Mouse (Mus musculus) G1E (cell line): ENCODE measurements at regions not wholly inside any gene's neighbourhood (a gene's known extent, or its start where the extent isn't known, plus 50 kb on each side); places are given as distances from the start of the nearest gene placed in this dataset.

Experiments
- ATAC-seq: 2 replicates; pipeline ENCODE4 v1.8.0; 2016; ENCODE audit warnings: mild to moderate bottlenecking; ENCODE audit not compliant: insufficient number of reproducible peaks, poor library complexity, low FRiP score, severe bottlenecking; ENCODE audit errors: extremely low read depth
- DNase-seq: peaks from one replicate; pipeline ENCODE4 v3.0.0; 2012; ENCODE audit warnings: low spot score
- H3K27me3 ChIP-seq: 2 replicates; pipeline ENCODE4 v1.6.1; 2012; ENCODE audit warnings: mild to moderate bottlenecking, low read length, inconsistent platforms; ENCODE audit not compliant: insufficient read depth
- H3K36me3 ChIP-seq: replicated peaks from 2 replicates; pipeline ENCODE3; 2012; ENCODE audit warnings: mild to moderate bottlenecking, inconsistent platforms
- H3K4me1 ChIP-seq: 2 replicates; pipeline ENCODE4 v1.6.1; 2012; ENCODE audit warnings: low read depth, low read length, inconsistent platforms, mixed read lengths; ENCODE audit not compliant: insufficient read depth
- H3K4me3 ChIP-seq: 2 replicates; pipeline ENCODE4 v1.5.1; 2012; ENCODE audit warnings: low read depth, mild to moderate bottlenecking, inconsistent platforms, low read length, moderate library complexity, mixed read lengths
- H3K9me3 ChIP-seq: replicated peaks from 2 replicates; pipeline ENCODE4 v1.6.1; 2012; ENCODE audit warnings: inconsistent platforms
- CTCF ChIP-seq: IDR thresholded peaks from 2 replicates; pipeline ENCODE4 v1.5.1; 2012; ENCODE audit warnings: low read depth, low read length, inconsistent platforms, mixed read lengths
- GATA1 ChIP-seq: IDR thresholded peaks from 2 replicates; pipeline ENCODE4 v1.6.1; 2012; ENCODE audit warnings: borderline replicate concordance, low read length, inconsistent platforms, mixed read lengths
- GATA2 ChIP-seq: IDR thresholded peaks from 2 replicates; pipeline ENCODE4 v1.6.1; 2012; ENCODE audit warnings: low read depth, low read length, inconsistent platforms, borderline replicate concordance
- POLR2AphosphoS5 ChIP-seq: IDR thresholded peaks from 2 replicates; pipeline ENCODE4 v1.6.1; 2012; ENCODE audit warnings: low read depth, low read length, inconsistent platforms; ENCODE audit not compliant: insufficient replicate concordance
- TAL1 ChIP-seq: conservative IDR thresholded peaks from 2 replicates; pipeline ENCODE4 v1.6.1; 2012; ENCODE audit warnings: low read depth, low read length, inconsistent platforms, mixed read lengths

GRCm38 (mm10) chr11:31795084-31795483 lies 76.9 kb upstream of the Cpeb4 start:
- Histone ChIP-seq H3K27me3 (no peaks in the 10 kb centered on the region), H3K4me3 (no peak overlapping the region), H3K9me3 (no peaks in the 10 kb centered on the region), H3K36me3 (no peaks in the 10 kb centered on the region), H3K4me1 (peaks cover 9% of the 10 kb centered on the region)
- no peak for TF ChIP-seq GATA2
- no peak for TF ChIP-seq POLR2AphosphoS5
- TF ChIP-seq GATA1: no peak
- no peak for TF ChIP-seq CTCF
- no peak for TF ChIP-seq TAL1
- DNase-seq (no peak), ATAC-seq (no peak)

- Histone ChIP-seq H3K27me3 (no peaks in the 10 kb centered on the region), H3K9me3 (no peaks in the 10 kb centered on the region), H3K36me3 (no peaks in the 10 kb centered on the region), H3K4me1 (peaks cover 15% of the 10 kb centered on the region), H3K4me3 (no peak overlapping the region)
- ATAC-seq (peak; percentile 68), DNase-seq (no peak)
- TF ChIP-seq GATA2 (no peak), GATA1 (no peak), TAL1 (no peak), POLR2AphosphoS5 (no peak), CTCF (no peak)
Measured at GRCm38 (mm10) chr11:31796245-31796644, 75.8 kb upstream of the Cpeb4 start.

- ATAC-seq (no peak), DNase-seq (no peak)
- H3K4me1 ChIP-seq: peaks cover 39% of the 10 kb centered on the region
- TF ChIP-seq GATA1 (no peak), CTCF (no peak), POLR2AphosphoS5 (no peak), TAL1 (no peak), GATA2 (no peak)
- H3K9me3 ChIP-seq: peaks cover 2% of the 10 kb centered on the region; the same call in 1 of the 2 replicates
- no peak overlapping the region for H3K4me3 ChIP-seq
- no peaks in the 10 kb centered on the region for H3K36me3 ChIP-seq
- H3K27me3 ChIP-seq: no peaks in the 10 kb centered on the region
Measured at GRCm38 (mm10) chr11:31801575-31801974, 70.4 kb upstream of the Cpeb4 start.

GRCm38 (mm10) chr11:31803319-31803891 lies 68.6 kb upstream of the Cpeb4 start:
- no peaks in the 10 kb centered on the region for H3K36me3 ChIP-seq
- peaks cover 2% of the 10 kb centered on the region; the same call in 1 of the 2 replicates for H3K9me3 ChIP-seq
- ATAC-seq (peak; percentile 72), DNase-seq (peak; percentile 73)
- no peaks in the 10 kb centered on the region for H3K27me3 ChIP-seq
- H3K4me1 ChIP-seq: peaks cover 49% of the 10 kb centered on the region
- TF ChIP-seq CTCF (no peak), POLR2AphosphoS5 (no peak), GATA1 (no peak)
- peak overlapping the region; percentile 24; the same call in 1 of the 2 replicates for H3K4me3 ChIP-seq

DNA sequence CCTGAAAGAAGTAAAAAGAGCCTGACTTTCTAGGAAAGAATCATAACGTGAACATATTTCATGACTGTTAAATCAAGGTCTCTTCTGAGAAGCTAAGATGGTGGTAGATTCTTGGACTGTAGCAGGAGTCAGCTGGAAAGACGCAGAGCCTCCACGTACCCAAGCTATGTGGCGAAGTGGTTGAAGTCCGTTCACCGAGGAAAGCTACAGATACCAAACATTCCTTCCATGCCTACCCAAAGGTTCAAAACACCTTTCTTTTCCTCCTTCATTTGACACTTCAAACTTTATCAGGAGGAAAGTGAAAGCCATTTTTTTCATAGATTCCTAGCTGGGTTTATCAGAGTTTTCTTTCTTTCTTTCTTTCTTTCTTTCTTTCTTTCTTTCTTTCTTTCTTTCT lies 67.5 kb upstream of the Cpeb4 start:
- Histone ChIP-seq H3K9me3 (peaks cover 2% of the 10 kb centered on the region; the same call in 1 of the 2 replicates), H3K36me3 (no peaks in the 10 kb centered on the region), H3K4me3 (no peak overlapping the region), H3K4me1 (peaks cover 60% of the 10 kb centered on the region), H3K27me3 (no peaks in the 10 kb centered on the region)
- TF ChIP-seq TAL1 (no peak), CTCF (no peak), GATA1 (no peak), POLR2AphosphoS5 (no peak), GATA2 (no peak)
- ATAC-seq (no peak), DNase-seq (no peak)

DNA sequence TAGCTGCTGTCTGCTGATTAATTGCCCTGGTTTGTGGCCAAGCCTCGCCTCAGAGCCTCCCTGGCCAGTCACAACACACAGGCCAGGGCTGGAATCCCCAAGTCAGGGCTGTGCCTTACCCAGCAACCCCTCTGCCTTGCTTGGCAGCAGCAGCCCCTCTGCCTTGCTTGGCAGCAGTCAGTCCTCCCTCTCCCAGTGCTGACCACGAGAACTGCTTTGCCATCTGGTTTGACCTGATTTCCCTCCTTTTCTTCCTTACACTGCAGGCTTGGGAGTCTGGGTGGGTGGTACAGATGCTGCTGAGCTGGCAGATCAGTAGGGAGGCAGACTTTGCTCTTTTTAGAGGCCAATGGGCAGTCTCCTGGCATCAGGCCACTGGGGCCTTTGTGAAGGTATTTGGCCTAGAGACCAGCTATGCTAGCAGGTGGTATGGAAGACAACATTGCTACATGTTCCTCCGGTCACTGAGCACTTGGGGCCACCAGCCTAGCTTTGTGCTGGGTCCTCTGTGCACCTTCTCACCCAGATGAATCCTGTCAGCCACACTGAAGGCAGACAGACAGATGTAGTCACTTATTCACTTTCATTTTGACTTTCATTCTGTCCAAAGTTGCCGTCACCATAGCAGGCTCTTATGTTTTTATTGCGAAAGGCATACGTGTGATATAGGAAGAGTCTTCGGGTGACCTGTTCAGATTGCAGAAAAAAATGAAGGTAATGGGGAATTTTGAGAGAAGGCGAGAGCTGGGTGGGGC lies 64.4 kb upstream of the Cpeb4 start:
- no peaks in the 10 kb centered on the region for H3K27me3 ChIP-seq
- H3K4me3 ChIP-seq: no peak overlapping the region
- DNase-seq (no peak), ATAC-seq (no peak)
- H3K4me1 ChIP-seq: peaks cover 74% of the 10 kb centered on the region
- no peaks in the 10 kb centered on the region for H3K36me3 ChIP-seq
- TF ChIP-seq GATA1 (no peak), CTCF (no peak), POLR2AphosphoS5 (no peak), TAL1 (no peak), GATA2 (no peak)
- peaks cover 2% of the 10 kb centered on the region; the same call in 1 of the 2 replicates for H3K9me3 ChIP-seq
